Mouse (Mus musculus) testis, adult 2 months (tissue): ENCODE results near the gene Irf6.

Source experiments
- CTCF ChIP-seq: fragments of 200-500 bp; IDR thresholded peaks from 2 replicates; pipeline ENCODE4 v1.5.1; 2012; ENCODE audit warnings: low read depth, mild to moderate bottlenecking, inconsistent platforms, low read length, moderate library complexity; ENCODE audit not compliant: control insufficient read depth, insufficient read depth, insufficient replicate concordance
- POLR2A ChIP-seq: fragments of 200-500 bp; IDR thresholded peaks from 2 replicates; pipeline ENCODE4 v1.6.1; 2012; ENCODE audit warnings: low read depth, mild to moderate bottlenecking, inconsistent platforms, low read length, moderate library complexity; ENCODE audit not compliant: control insufficient read depth

GRCm38 (mm10) chr1:193156316-193157110, 3.6 kb downstream of the Irf6 start:
- TF ChIP-seq CTCF: no peak
- peak; percentile 30; the same call in 1 of the 2 replicates for TF ChIP-seq POLR2A
